Mouse (Mus musculus) embryo, embryonic 11 days (tissue): Measurements from ENCODE around the gene Nav3.

Source experiments
- DNase-seq: peaks from one replicate; pipeline ENCODE4 v3.0.0-alpha.2; 2015

The Nav3 gene

DNA sequence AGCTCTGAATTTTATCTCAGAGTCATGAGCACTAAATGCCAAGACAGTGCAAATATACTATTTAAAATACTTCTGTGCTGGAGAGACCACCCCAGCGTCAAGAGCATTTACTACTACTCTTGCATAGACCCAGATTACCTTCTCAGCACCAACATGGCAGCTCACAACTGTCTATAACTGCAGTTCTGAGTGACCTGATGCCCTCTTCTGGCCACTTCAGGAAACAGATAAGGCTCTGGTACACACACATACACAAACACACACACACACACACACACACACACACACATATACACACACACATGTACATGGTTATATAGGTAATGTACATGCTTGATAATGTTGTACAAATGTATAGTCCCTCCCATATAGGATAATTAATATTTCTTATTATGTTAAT lies 551.2 kb downstream of the Nav3 start:
- DNase-seq: no peak

DNA sequence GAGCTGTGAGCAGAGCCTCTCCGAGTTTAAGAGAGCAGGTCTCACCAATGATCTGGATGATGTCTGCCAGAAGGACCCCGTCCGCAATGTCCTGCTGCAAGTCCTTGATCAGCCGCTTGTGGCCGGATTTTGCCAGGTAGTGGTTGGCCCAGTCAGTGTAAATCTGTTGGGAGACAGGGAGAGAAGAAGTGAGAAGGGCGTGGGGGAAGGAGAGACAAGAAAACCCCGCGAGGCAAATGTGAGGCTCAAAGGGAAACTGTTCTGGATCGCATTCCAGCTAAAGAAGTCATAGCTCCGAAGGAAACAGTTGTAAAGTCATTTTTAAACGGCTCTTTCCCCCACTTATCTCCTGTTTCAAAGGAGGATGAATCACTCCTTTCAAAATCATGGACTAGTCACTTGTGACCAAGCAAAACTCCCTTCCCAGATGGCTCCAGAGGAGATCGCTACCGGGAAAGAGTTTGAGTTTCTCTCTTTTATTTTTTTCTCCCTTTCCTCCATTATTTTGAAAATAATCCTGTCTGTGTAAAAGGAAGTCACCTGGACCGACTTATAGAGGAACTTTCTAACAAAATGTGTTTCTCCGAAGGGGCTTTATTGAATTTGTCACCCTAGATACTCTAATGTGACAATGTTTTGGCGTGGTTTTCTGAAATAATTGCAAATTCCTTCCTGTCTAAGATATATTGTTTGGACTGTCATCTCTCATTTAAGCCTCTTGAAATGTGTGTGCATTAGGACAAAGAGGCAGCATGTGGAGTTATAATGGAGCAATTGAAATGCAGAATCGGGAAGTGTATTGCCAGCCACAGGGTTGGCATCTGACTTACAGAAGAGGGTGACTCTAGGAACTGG lies 552.1 kb downstream of the Nav3 start:
- DNase-seq: no peak

DNA sequence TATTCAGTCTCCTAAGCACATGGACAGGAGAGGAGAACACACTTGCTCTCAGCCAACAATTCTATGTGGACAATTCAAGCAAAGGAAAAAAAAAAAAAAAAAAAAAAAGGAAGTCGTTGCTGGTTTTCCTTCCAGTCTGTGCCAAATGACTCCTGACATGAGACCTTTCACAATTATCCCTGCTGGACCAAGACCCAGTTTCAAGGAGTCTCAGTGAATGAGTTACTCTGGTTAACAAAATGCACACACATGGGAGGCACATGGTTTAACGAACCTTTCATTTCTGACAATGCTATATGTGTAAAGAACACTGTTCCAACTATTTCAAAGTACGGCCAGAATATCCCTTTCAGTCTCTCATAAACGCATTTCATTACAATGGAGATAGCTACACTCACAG lies 552.8 kb downstream of the Nav3 start:
- DNase-seq: no peak

DNA sequence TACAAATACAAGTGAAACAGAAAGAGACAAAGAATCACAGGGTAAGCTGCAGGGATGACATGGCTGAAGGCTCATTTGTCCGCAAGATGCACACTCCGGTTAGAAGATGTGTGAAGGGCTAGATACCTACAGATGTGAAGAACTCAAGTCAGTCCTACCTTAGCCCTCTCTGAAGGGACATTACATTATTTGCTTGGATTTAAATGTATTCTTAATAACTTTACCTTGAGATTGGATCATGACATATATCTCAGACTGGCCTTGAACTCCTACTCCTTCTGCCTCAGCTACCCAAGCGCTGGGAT lies 566.9 kb downstream of the Nav3 start:
- DNase-seq: no peak

DNA sequence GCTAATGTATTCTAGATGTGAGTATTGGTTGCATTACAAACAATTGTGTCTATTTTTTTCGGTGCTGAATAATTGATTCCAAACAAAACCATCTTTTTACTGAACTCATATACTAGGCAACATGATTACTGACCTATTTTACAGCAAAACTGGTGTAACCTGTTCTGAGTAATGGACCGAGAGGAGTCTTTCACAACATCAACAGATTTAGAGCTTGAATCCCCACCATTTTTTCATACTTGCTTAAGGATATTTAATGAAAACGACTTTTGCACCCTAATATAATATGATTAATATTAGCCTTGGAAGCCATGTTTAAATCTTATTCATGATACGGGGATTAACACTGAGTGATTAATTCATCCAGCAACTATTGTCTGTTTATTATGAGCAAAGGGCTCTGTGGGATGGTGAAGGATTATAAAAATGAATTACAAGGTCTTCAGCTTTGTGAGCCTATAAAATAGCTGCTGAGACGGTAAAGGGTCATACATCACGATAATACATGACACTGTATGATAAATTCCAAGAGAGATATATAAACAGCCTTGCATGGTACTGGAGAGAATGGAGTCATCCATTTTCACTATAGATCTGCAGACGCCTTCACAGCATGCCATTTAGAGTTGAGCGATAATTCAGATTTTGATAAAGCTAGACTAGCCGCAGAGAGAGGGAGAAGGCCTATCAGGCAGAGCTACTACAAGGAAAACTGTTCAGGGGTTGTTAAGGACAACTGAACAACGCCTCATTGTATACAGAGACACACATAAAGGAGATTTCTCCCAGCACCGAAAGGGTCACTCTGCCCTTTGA lies 567.4 kb downstream of the Nav3 start:
- no peak for DNase-seq

DNA sequence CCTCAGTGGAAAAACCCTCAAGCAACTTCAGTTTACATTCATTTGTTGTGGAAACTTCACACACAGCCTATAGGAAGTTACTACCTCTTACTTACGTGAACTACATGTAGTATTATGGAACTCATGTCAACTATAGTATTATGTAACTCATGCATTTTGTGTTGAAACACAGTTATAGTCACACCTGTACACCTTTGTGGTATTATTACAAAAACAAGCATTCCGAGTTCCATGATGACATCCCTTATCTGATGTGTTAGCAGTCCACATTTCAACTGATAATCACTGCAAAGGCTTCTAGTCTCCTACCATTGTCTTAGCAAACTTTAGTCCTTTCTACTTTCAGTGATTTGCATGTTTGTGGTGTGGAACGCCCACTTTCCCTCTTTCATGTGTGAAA lies 568.8 kb downstream of the Nav3 start:
- DNase-seq: no peak

DNA sequence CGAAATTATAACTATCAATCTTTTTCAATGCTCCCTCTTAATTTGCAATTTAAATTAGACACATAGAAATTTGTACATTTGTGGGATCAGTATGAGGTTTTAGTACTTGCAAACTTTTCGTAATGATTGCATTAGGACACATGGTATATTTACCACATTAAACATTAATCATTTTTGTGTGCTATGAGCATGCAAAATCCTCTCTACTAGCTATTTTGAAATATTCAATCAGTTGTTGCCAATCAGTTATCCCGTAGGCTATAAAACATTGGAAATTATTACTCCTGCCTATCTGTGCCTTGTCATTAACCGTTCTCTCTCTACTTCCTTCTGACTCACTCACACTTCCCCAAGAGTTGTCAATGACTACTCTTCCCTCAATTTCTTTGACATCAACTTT lies 579.9 kb downstream of the Nav3 start:
- DNase-seq: no peak

DNA sequence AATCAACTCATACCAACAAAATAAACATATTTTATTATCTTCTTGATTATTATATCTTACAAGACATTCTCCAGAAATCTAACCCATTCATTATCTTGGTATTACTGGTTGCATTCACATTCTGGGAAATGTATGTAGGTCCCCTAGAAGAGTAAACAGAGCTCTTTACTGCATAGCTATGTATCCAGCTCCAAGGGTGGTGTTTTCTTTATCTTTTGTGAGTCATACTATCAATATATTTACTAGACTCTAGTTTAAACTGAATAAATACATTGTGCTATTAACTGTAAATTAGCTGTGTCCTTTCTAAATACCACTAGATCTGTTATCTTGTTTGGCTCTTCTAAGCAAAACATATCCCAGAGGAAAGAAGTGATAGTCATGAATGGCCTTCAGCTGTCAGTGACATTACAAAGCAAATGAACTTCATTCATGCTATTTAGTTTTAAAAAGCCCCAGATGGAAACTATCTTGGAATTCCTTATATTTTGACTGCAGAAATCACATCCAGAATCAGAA lies 580.6 kb downstream of the Nav3 start:
- no peak for DNase-seq

DNA sequence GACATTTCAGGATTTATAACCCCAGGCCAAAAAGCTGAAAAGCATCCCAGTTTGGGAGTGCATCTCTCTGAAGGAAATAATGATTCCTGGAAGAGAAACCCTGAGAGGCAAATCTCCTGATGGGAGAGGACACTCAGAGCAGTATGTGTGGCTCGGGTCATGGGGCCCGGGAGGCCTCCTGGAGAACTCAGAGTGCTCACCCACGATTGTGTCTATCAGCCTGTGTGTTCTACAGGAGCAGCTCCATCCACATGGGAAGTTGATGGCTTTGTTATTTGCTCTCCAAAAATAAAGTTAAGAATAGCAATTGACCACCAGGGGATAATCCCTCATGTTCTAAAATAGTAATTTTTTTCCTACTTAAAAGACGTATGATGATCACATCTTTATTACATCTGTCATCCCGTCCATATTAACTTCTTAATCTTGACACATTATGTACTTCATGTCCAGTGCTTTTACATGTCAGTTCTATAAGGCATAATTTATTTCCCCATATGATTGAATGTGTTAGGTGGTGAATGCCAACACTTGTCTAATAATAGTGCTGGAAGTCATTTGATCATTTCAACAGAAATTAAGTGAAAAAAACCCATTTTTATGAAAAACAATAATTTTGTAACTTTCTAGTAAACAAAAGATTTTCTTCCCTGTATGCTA lies 581.2 kb downstream of the Nav3 start:
- DNase-seq: peak; percentile 10

DNA sequence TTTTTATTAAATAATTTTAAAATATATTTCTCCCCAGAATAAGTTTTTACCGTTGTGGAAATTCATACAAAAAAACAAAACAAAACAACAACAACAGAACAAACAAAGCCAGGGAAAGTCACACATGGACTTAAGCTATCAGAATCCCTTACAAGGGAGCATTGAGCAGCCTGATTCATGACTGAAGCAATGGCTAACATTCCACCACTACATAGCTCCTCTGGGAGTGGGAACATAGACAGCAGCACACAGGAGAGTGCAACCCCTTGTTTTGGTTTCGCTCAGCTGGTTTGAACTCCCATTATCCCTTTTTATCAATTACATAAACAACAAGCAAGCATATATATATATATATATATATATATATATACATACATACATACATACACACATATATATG lies 589.9 kb downstream of the Nav3 start:
- DNase-seq: no peak

DNA sequence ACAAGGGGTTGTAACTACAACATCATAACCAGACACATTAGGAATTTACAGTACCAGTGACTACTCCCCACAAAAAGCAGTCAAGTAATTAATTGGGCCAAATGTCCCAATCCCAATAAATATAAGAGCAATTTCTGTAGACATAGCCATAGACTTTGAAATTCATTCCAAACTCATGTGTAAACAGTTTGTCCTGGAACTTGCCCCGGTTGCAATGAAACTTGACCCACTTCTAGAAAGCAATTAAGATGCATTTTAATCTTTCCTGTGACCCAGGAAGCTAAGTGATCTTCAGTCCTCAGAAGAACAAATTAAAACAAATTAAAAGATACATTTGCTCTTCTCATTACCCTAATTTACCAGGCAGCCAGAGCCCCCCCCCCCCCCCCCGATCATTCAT lies 590.6 kb downstream of the Nav3 start:
- no peak for DNase-seq

DNA sequence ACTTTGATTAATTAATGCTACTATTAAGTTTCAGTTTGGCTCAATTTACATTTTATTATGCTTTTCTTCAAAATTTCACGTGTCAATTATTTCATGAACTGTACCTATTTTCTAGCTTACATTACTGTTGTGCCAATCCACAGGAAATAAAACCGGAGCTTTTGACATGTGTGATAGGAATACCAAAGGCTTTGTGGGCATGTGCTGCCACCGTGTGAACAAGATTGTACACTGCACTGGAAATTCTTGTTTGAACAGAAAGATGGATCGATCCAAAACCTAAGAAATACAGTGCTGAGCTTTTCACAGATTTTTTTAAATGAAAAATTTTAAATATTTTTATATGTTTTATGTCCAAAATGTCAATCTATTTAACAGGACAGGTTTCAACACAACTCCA lies 591.3 kb downstream of the Nav3 start:
- DNase-seq: peak; percentile 63

DNA sequence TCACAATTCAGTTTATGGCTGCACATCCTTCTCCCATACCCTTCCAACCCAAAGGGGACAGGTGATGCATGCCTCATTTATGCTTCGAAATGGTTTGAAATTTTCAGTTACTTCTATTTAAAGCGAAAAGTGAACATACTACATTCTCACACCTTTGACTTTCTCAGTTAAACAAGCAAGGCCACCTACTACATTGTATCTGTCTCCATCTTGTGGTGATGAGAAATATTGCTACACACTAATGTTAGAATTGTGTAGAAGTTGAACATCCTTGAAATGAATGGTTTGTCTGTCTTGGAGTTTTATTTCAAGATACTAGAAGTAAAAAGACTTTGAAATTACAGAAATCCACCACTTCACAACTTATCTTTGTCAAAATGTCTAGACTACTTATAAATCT lies 594.7 kb downstream of the Nav3 start:
- DNase-seq: peak; percentile 42

DNA sequence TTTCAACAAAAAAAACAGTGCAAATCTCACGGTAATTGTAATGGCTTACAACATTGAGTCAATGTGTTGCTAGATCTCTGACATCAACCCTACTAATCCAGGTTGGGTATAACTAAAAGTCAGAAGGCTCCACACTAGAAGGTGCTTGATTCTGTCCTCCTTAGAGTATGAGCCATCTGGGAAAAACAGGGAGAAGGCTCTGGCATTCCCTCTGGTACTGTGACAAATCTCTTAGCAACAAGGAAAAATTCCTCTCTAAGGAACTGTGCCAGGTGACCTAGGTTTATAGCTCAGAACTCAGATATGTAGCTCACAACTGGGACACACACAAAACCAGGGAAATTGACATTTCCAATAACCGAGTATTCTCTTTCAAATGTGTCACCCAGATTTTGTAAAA lies 597.4 kb downstream of the Nav3 start:
- no peak for DNase-seq

DNA sequence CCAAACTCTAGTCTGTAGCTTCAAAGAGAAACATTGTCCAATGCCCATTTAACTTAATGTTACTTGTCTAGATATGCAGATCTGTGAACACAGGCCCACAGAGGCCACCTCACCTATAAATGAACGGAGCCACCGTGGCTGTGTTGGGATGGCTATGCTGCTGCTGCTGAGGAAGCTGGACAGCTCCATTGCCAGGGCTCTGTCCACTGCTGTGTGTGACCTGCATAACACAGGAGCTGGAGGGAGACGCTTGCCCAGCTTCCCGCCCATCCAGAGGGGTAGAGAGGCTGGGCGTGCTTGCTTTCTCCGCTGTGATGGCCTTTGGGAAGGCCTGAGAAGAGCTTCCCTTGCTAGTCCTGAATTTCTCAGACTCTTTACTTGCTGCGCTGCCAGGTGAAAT lies 603.6 kb downstream of the Nav3 start:
- peak; percentile 56 for DNase-seq

DNA sequence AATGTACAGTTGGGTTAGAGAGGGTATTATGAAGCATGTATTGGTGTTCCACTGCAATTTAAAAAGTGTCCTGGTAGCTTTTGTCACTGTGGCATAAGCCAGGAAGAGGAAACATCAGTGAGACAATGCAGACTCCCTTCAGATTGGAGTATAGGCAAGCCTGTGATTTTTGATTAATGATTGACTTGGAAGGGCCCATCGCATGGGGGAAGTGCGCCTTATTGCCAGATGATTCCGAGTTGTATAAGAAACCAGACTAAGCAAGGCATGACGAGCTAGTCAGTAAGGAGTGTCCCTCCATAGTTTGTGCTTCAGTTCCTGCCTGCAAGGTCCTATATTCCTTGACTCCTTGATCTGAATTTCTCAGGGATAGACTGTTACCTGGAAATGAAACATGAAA lies 608.4 kb downstream of the Nav3 start:
- DNase-seq: no peak

DNA sequence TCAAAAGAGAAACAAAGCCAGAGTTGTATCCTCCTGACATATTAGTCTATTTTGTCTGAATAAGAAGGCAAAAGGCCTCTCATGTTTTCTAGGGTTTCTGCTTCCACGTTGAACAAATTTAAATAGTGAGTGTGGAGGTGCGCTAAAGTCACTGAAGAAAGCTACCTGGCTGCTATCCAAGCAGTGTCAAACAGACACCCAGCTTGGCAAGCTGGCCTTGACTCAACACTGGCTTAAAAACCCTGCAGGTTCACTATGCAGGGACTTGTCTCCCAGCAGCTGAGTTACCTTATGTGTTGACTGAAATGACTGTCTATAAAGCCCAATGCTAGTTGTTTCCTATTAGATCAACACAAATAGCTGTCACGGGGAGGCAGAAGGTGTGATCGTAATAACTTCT lies 612.3 kb downstream of the Nav3 start:
- no peak for DNase-seq

DNA sequence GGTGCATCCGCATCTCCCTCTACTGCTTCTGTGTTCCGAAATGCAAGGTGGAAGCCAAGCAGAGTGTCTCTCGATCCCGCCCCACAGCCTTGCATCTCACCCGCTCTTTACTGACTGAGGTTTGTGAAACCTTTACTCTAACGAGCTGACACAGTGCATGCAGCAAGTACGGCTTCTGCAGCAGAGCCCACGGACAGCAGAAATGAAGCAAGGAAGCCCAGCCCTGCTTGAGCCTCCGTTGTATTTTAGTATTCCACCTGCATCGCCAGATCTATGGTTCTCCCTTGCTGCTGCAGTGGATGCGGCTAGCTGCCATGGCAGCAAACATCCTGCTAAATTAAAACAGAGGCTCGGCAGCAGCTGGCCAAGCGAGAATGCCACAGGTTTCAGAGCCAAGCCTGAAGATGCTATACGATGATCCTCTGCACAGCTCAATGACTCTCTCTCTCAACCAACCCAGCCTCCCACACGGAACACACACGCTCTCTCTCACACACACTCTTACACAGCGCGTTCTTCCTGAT lies 623.2 kb downstream of the Nav3 start:
- peak; percentile 33 for DNase-seq

DNA sequence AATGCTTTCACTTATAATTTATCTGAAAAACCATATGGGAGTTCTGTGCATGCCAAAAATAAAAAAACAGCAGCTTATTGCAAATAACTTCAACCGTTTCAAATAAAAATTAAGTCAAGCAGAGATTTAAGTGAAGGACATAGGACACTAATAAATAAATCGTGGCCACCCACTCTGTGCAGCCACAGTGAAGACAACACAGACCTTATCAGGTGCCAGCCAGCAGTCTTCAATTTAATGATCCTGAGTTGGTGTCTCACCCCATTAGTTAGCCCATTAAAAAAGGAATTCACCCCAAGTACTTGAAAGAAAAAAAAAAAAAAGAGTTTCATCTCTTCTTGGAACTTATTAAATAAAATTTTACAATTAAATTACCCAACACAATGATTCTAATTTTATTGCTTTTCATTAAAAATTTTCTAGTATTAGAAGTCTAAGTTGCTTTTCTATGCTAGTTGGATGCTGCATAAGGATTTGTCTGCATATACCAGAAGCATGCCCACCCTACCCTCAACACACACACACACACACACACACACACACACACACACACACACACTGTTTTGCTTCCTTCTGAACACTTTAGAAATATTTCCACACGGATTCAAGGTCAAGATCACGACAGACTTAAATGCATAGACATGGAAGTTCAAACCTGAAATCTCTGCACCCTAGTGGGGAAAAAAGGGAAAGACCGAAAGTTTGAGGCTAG lies 649.1 kb downstream of the Nav3 start:
- DNase-seq: no peak

DNA sequence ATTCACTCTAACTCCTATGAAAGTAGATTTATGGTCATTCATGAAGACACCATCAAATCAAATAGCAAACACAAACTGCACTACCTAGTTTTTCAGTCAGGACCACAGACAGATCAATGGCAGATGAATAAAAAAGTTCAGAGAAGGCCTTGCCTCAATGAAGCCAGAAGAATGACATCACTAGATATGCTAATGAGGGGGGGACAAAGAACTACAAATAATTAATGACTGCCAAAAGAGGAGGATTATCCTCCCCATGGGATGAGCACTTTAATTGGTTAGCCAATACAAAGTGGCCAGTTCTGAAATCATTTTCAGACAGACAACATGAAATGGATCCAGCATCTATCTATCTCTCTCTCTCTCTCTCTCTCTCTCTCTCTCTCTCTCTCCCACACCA lies 652.6 kb downstream of the Nav3 start:
- DNase-seq: no peak

DNA sequence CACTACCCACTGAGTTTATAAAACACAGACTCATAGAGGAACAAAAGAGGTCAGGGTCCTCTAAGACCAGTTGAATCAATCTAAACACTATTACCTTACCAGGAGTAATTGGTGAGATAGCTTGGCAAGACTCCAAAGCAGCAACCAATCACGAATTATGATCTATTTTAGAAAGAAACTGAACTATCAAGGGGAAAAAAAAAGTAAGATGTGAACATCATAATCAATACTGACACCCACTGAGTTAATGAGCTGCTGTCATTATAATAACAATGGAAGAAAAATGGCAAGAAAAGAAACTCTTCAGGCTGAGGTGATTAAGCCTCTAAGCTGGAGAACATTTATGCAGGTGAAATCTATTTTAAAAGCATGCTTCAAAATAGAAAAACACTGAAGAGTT lies 653.8 kb downstream of the Nav3 start:
- no peak for DNase-seq

DNA sequence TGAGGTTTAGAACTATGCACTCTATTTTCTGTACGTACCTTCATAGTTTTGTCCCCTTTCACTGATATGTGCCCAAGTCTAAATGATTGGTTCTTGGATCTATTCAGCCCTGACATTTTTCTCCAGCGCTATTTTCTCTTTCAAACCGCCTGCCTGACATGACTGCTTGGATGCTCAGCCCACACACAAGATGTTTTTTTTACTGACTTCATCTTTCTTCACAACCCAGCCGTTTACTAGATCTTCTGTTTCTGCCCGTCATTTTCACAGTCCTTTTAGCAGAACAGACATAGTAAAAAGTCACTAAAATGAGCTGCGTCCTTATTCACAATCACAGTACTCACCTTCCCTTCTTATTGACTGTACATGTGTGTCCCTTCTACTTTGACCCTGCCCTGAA lies 656.8 kb downstream of the Nav3 start:
- DNase-seq: no peak

DNA sequence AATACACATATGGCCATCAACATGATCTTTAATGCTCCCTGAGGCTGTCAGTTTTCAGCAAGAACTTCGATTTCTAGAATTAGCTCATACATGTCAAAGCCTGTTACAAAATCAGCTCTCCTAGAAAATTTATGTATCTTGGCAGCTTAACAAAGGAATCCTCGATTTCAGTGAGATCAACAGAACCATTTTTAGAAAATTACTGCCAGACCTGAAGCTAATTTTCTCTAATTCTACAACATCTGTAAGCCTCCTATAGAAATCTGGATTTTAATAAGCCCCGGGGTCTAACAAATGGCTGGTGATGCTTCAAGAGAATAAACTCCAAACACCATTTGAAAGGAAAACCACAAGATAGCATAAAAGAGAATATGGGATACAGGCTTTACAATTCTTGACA lies 659.0 kb downstream of the Nav3 start:
- DNase-seq: no peak
